ENCODE assay signal across 13 mouse cellular contexts in the genomic region with DNA sequence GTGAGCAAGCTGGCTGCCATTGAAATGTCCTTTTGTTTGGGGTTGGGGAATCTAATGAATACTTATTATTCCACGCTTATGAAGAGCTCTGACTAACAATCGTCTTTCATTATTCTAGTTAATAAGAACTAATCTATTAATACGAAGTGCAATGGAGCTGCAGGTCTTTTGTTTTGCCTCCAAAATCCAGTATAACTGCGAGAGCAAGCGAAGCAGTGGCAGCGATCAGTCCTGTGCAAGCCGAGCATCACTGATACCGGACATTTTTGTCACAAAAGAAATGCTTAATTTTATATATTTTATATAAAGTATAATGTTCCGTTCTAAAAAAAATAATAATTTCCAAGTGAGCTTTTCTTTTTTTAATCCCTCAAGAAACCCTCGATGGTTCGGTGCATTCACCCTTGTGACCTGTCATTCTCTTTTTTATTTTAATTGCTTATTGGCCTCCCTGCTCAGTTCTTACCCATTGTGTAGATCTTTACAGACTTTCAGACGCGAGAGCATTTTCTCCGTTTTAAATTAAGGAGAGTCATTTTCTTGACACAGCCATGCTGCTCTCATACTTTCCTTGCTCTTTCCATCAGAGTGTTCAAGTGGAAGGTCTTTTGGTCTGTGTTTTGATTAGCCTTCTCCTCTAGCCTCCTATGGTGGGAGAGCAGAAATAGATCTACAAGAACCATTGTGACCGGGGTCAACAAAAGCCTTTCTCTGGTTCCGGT.
"Had no signal": no experiment of that assay in that cellular context is flagged by ENCODE, and none has a peak within 500 bp of the region (broad histone marks: within the 10 kb centered on the region; RNA-seq: fewer than 3 reads in every experiment).

No protein-coding gene starts in this region.

- H3K9me3 ChIP-seq: limb, embryonic 12.5 days; liver, embryonic 13.5 days; lung, embryonic 15.5 days had no signal

- H3K36me3 ChIP-seq: limb, embryonic 12.5 days; liver, embryonic 13.5 days; lung, embryonic 15.5 days had no signal

- H3K4me2 ChIP-seq: limb, embryonic 12.5 days; liver, embryonic 13.5 days; lung, embryonic 15.5 days had no signal

- H3K27me3 ChIP-seq: limb, embryonic 12.5 days; liver, embryonic 13.5 days; lung, embryonic 15.5 days had no signal

- H3K9ac ChIP-seq: limb, embryonic 12.5 days; liver, embryonic 13.5 days; liver, postnatal 0 days; lung, embryonic 15.5 days had no signal

- H3K4me3 ChIP-seq: left cerebral cortex, adult 2 months; limb, embryonic 12.5 days; liver, embryonic 13.5 days; lung, embryonic 15.5 days had no signal

- DNase-seq: kidney, adult 18-20 months; kidney, postnatal 10 days; kidney, postnatal 4 days; liver; liver, embryonic 13.5 days; liver, postnatal 0 days; midbrain, embryonic 14.5 days; thymus, adult 18-20 months; thymus, postnatal 14 days had no signal

- ATAC-seq: liver, postnatal 0 days had no signal

- H3K4me1 ChIP-seq: limb, embryonic 12.5 days; liver, embryonic 13.5 days; lung, embryonic 15.5 days had no signal

- H3K27ac ChIP-seq: left cerebral cortex, adult 2 months; limb, embryonic 12.5 days; liver, embryonic 13.5 days; lung, embryonic 15.5 days; stomach, postnatal 0 days had no signal
